Mouse (Mus musculus): ENCODE results near the gene 5530401A14Rik. TPM values are rescaled to one million over a fixed set of nuclear protein-coding genes. Genes with fewer than 3 reads are reported as not detected.

5530401A14Rik gene
- under 1 TPM; 0.12 to 0.13 TPM for total RNA-seq (2021)
- long read RNA-seq, partial matches to known transcripts: 0 of 2 reads
- long read RNA-seq, other reads (novel, unspliced or antisense): 2 of 2 reads

DNA sequence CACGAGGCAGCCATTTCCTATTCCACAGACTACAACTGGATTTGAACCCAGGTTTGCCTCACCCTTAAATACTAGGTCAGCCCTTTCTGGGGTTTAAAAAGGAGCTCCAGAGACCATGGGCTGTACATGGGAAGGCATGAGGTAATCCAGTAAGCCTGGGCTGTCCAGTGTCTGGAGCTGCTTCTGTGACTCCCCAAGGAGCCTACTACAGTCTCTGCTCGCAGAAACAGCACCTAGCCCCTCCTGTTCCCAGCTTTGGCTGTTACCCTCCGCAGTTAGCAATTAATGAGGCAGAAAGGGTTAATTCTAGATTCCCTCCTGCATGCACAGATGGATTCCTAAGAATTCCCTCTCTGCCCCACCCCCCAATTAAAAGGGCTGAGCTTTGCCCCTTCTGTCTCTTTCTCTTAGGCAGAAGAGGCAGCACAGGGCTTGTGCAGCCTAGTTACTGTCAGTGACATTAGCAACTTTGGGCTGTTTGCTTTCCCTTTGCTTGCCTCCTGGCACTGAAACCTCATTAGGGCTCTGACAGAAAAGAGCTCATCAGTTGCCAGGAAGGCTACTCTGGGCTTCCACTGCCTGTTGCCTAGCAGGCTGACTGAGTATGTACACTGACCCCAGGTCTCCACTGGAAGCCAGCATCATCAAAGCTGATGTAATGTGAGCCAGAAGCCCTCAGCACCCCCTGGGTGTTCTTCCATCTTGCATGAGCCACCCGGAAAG lies at the start of gene 5530401A14Rik:
Gene 5530401A14Rik, plus strand, starts transcription at position 424 of the 723 bp plus-strand sequence.
- DNase-seq (ENCODE audit: low spot score in 2 of 2): peak in 1 of 2 experiments; percentile 37

DNA sequence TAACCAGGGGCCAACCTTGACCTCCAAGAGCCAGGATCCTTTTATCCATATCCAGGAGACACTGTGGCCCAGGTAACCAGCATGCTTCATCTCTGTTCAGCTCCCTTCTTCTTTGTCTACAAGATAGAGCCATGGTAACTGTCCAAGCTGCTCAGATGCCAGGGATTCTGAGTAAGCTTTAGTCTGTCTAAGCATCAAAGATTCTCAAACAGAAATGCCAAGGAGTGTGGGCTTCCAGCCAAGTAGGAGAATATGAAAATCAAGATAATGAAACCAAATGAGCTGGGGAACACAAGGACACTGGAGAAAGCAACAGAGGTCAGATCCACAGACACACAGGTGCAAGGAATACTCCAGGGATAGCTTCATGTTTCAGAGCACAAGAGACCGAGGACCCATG lies 45.7 kb upstream of the 5530401A14Rik start:
- peak; percentile 34 to 46 for DNase-seq (ENCODE audit: low spot score in 2 of 2)

DNA sequence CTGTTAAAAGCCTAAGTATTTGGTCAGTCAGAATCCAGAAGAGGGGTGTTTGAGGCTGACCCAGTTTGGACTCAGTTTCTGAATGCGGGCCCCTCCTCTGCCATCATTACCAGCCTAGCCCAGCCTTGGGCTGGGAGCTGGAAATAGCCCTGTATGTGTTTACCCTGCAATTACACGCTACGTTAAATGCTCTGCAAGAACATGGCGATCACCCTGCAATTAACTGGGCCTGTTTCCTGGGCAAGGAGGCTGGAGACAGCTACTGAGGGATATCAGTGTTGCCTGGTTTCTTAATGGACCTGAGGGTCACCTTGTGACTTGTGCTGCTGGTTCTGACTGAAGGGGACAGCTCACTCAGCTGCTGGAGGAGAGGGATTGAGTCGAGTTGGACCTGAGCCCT lies 43.9 kb upstream of the 5530401A14Rik start:
- DNase-seq (ENCODE audit: low spot score in 2 of 2): no peak

DNA sequence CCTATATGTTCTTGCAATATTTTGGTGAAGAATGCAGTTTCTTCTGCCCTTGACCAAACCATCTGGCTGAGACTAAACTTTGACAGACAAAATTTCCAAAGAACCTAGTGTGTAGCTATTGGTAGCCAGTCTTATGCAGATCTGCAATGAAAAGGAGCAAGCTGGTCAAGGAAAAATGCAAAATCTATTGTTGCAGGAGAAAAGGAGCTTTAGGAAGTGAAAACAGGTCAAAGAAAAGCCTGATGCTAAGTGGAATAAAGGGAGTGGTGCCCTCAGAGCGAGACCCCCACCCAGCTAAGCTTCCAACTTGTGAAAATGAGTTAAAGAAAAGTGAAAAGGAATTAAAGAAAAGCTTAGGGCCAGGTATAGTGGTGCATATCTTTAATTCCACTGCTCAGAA lies 28.1 kb upstream of the 5530401A14Rik start:
- no peak for DNase-seq (ENCODE audit: low spot score in 2 of 2)

DNA sequence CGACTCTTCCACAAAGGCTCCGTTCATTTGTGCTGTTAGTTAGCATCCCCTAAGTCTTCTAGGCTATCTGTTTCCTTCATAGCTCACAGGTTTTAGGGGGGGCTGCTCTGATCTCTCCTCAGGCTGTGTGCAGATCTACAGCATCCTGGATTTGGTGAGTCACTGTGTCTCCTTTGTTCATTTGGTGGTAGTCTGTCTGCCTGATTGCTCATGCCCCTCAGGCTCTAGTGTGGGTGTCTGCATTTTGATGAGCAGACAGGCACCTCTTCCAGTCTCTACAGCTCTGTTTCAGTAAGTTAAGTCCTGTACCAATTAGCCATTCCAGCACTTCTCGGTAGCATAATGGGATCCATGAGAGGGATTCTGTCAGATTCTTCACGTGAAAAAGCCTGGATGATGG lies 22.0 kb upstream of the 5530401A14Rik start:
- no peak for DNase-seq (ENCODE audit: low spot score in 2 of 2)

DNA sequence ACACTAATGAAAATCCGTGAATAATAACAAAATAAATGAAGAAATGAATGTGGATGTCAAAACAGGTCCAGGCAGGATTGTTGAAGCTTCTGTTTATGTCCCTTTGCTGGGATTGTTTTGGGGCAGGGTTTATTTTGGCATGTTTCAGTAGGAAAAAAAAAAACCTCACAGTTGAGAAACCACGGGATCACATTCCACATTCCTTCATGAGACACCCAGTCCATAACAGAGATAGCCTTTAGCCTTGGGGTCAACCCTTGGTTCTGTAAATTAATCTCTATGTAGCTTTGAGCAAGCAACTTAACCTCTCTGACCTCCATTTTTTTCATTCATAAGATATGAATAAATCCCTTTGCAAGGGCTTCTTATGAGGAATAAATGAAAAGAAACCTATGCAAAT lies 19.5 kb upstream of the 5530401A14Rik start:
- no peak for DNase-seq (ENCODE audit: low spot score in 2 of 2)

DNA sequence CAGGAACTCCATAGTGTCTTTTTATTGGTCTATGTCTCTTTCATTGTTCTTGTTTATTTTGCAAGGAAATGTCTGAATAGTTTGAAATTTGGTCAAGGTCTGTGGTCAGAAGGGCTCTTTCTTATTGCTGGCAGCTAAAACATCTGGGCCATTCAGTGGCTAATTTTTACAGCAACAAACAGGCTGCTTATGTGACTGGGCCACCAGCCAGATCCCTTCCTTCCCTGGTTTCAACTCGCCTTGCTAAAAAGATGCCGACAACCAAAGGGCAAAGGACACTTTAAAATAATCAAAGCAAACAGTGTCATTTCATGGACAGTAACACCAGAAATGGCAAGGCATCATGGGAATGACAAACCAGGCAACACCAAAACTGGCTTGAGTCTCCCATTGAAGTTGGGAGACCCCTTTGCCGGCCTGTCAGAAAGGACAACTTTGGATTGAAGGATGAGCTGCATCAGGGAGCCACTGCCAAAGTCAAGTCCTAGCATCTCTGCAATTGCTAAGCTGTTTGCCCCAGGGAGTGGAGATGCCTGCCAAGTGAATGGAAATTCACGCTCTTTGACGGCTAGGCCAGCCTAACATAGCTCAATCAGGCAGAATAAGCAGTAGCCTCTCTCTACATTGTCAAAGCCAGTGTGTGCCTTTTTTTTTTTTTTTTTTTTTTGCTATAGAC lies 15.3 kb upstream of the 5530401A14Rik start:
- no peak for DNase-seq (ENCODE audit: low spot score in 2 of 2)

DNA sequence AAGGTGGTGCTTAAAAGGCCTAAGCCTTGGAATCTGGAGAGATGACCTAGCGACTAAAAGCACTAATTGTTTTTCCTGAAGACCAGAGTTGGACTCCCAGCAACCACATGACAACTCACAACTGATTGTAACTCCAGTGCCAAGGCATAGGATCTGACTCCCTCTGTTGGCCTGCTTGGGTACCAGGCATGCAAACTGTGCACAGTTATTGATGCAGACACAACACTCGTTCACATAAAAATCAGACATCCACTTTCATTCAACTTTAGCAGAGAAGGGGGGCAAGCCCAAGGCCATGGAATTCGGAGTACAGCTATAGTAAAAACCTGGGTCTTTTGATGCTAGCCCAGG lies 14.8 kb upstream of the 5530401A14Rik start:
- DNase-seq (ENCODE audit: low spot score in 2 of 2): no peak

DNA sequence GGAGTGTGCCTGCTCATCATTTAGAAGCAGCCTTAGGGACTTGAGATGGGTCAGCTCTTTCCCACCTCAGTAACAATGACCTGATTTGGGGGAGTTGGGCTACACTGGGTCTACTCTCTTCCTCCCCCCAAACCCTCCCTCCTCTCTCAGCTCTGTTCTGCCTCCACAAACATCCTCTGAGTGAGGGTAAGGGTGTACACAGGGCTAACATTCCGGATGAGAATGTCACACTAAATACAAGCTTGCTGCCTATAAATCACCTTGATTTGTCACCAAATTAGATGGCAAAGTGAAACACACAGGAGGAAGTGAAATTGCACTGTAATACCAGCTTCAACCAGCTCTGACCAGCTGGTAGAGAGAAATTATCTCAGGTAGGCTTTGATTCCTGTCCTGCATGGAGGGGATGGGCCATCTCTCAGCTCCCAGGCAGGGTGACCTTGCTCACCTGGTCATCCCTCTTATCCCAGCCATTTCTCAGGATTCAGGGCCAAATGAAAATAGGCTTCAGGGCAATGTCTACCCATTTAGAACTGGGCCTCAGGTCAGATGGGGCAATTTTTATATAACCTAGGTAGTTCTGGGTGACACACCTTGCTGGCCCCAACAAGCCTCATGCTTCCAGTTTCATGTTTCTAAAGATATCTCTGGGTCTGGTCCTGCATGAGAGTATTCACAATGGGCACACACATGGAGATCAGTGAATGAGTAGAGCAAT lies 12.5 kb upstream of the 5530401A14Rik start:
- no peak for DNase-seq (ENCODE audit: low spot score in 2 of 2)

DNA sequence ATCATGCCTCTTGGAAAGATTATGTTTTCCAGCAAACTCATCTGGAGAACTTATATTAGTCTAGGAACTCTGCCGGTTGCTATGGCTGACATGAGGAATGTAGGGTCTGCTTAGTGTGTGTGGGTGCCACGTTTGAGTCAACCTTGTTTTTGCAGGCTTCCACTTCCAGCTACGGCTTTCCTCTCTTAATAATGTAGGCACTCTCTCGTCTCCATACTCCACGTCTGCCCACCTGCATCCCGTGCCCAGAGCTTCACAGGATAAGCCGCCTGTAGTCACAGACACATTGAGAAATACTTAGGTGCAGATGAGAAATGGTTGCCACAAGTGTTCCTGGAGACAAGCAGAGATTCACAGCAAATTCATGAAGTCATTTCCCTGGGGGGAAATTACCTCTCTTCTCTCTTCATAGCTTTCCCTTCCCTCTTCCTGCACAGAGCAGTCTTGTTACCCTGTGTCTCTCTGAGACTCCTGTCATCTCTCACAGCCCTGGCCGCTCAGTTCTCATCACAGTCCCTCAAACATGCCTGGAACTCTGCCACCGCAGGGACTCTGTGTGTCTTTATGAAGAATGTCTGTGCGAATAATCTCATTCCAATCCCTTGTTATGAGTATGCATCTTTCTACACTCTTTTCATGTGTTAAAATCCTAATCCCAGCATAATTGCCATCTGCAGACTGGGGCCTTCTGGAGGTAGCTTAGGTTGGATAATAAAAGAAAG lies 5.3 kb downstream of the 5530401A14Rik start:
- DNase-seq (ENCODE audit: low spot score in 2 of 2): peak; percentile 24 to 59

DNA sequence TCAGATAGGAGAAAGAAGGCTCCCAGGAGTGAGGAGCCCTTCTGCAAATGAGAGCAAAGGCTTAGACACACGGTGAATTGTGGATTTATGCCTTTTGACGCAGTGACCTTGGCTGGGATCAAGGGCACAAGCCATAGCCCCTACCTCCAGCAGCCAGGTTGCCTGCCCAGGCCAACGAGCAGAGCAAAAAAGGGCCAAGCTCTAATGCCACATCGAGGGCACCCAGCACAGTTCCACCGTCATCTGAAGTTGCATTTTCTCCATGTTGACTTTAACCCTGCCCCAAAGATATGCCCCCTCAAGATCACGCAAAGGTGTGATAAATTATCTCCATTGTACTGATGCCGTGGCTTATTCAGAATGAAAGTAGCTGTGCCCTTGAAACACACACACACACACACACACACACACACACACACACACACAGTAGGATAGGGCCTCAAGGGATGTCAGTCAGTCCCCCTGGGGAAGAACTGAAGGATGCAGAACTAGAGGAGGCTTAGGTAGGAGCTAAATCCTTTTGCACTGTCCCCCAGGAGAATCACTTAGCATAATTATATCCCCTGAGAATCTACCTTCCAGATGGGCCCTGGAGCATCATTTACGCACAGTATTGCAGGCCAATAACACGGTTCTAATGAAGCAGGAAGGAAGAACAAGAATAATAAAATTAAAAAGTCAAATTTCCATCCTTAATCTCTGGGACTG lies 11.2 kb downstream of the 5530401A14Rik start:
- DNase-seq (ENCODE audit: low spot score in 2 of 2): no peak

DNA sequence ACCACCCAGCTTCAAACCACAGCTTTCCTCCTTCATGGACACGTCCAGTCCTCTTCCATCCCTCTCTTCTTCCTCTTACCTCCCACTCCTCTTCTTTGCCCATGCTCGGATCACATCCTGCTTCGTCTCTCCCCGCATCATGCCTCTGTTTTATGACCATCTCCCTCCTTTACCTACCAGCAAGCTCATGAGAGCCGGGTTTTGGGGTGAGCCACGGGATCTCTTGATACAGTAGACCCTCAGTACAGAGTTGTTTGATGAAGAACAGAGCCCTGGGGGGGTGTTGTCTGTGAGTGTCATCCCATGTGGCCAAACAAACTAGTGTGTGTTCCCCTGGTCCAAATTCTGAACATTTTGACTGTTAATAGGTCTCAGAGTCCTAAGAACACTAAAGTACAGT lies 36.0 kb downstream of the 5530401A14Rik start:
- DNase-seq (ENCODE audit: low spot score in 2 of 2): no peak

DNA sequence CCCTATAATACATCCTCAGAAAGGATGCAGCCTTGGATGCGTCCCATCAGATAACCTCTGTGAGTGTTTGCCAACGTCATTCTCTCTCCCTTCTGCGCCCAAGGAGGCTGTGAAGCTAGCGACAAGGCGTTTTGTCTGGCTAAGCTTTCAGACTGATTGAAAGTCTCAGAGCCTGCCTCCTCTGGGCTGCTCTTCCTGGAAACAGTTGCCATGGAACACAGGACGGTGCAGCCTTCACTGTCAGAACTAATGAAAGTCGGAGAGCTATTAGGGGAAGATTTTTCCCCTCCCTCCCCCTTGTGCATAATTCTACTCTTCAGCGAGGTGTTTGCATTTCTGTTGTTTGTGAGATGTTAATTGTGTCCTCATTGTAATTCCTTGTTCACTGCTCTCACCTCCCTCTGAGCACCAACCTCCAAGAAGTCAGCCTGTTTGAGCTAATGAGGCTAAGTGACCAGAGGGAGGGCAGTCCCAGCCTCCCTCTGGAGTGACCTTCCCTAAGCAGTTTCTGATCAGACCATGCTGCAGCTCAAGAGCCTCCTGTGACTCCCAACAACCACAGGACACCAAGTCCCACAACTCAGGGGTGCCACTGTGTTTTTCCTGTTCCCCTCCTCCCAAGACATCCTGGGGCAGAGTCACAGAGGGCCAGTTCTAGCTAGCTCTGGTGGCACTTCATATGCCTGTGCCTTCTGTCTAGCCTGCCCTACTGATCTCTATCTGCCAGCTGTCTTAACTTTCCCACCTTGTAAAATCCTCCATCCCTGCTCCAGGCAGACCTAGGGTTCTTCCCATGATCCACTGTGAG lies 37.3 kb downstream of the 5530401A14Rik start:
- peak; percentile 44 to 59 for DNase-seq (ENCODE audit: low spot score in 2 of 2)

DNA sequence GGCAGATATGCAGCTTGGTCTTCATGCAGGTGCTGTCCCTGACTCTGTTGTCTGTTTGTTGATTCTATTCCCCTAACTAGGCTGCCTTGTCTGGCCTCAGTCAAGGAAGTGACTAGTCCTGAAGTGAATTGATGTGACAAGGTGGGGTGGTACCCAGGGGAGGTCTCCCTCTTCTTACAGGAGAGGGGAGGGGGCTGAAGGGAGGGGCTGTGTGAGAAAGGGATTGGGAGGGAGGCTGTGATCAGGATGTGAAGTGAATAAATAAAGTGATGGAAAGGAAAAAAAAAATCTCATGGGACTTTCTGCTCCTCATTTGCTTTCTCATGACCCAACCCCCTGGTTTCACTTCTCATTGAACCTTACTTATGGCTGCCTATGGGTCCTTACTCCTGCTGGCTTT lies 41.8 kb downstream of the 5530401A14Rik start:
- DNase-seq (ENCODE audit: low spot score in 2 of 2): no peak

DNA sequence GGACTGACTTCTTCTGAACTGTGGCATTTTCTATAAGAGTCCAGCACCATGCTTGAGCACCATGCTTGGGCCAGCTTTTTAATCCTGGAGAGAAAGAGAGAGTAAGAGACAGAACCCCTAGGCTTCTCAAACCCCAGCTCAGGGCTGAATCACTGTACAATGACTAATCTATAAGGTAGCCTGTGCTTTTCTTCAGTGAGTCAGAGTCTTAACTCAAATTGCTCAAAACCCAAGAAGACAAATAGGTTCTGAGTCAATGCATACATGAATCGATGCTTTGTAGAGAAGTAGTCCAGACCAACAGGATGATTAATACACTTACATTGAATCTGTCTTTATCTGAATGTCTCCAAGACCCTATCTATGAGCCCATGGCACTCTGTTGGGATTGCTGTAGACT lies 48.3 kb downstream of the 5530401A14Rik start:
- no peak for DNase-seq (ENCODE audit: low spot score in 2 of 2)

DNA sequence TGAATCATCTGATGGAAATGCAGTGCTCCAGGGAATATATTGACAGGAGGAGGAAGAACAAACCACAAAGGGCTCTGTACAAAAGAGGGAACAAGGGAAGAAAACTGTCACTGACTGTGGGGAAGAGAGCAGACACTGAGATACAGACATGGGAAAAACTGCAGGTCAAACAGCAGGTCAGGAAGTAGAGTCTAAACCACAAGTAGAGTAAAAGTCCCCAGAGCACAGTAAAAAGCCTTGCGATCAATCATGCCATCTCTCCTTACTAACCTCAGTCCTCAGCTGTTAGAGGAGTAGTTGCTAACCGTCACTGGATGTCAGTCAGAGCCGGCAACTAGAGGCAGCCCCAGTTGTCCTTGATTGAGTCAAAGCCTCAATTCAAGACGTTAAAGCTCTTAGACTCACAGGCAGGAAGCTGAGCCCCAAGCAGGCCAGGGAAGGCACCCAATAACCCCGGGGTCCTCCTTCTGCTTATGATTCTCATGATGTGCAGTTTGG lies 49.0 kb downstream of the 5530401A14Rik start:
- DNase-seq (ENCODE audit: low spot score in 2 of 2): no peak

DNA sequence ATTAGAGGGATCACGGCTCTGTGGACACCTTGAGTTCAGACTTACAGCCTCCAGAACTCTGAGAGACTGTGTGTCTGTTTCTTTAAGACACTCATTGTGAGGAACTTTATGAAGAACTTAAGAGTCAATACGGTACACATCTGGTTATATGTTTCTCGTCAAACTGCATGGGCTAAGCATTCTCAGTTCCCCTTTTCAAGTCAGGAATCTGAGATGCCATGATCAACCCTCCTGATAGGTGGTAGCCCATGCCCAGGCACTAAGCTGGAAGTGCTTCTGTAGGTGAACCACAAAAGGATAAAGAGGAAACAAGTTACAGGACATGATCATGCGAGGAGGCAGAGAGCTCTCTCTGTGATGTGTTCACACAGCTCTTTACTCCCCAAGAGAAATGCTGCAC lies 52.6 kb downstream of the 5530401A14Rik start:
- DNase-seq (ENCODE audit: low spot score in 2 of 2): no peak

DNA sequence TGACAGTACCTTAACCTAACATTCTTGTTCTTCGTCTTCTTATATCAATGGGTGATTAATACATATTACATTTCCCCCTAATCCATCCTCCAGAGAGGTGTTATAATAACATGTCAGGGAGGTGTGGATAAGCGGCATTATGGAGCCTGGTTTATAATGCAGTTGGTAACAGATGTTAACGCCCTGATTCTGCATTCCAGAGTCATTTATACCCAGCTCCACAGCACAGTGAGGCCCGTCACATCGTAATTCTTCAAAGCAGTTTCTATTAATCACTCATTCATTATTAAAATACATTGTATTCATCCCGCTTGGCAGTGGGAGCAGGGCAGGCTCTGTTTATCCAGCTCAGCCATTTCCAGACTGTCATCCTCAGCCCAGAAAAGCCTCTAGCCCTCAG lies 55.0 kb downstream of the 5530401A14Rik start:
- no peak for DNase-seq (ENCODE audit: low spot score in 2 of 2)

DNA sequence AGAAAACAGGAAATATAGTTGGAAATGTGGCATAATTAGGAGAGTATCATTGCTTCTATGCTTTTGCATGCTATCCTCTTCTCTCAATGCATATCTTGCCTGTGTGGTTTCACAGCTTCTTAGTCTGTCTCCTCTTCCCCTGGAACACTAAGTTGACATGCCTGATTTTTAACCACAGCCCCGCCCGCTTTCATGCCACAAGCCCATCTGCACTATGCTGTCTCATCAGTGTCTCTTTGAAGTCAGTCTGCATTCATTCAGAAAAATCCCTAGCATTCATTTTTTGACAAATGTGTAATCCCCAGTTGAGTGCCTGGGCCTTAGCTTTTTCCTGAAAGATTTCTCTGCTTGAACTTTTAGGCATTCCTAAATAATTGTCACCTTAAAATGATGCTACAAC lies 62.6 kb downstream of the 5530401A14Rik start:
- no peak for DNase-seq (ENCODE audit: low spot score in 2 of 2)

DNA sequence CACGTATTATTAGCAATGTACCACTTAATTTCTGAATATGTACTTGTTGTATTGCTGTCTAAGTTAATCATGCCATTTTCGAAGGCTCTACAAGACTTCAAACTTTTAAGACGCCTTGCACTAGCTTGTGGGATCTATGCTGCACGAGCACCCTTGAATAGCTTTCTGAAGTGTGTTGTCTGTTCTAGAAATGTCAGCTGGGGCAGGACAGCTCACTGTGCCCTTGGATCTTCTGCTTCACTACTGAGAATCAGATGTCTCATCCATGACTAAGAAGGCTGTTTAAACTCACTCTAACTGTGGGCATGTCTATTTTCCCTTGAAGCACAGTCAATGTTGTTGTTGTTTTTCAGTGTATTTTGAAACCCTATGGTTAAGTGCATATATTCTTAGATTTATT lies 63.2 kb downstream of the 5530401A14Rik start:
- no peak for DNase-seq (ENCODE audit: low spot score in 2 of 2)

Measured in layer of hippocampus, adult 18-20 months (tissue).